Mouse (Mus musculus): Measurements from ENCODE around the gene AA467197. TPM values are rescaled to one million over a fixed set of nuclear protein-coding genes. Genes with fewer than 3 reads are reported as not detected.

AA467197 gene
- total and polyA plus RNA-seq, 3 experiments = 3.1 to 30.4 (median 6.4) TPM

DNA sequence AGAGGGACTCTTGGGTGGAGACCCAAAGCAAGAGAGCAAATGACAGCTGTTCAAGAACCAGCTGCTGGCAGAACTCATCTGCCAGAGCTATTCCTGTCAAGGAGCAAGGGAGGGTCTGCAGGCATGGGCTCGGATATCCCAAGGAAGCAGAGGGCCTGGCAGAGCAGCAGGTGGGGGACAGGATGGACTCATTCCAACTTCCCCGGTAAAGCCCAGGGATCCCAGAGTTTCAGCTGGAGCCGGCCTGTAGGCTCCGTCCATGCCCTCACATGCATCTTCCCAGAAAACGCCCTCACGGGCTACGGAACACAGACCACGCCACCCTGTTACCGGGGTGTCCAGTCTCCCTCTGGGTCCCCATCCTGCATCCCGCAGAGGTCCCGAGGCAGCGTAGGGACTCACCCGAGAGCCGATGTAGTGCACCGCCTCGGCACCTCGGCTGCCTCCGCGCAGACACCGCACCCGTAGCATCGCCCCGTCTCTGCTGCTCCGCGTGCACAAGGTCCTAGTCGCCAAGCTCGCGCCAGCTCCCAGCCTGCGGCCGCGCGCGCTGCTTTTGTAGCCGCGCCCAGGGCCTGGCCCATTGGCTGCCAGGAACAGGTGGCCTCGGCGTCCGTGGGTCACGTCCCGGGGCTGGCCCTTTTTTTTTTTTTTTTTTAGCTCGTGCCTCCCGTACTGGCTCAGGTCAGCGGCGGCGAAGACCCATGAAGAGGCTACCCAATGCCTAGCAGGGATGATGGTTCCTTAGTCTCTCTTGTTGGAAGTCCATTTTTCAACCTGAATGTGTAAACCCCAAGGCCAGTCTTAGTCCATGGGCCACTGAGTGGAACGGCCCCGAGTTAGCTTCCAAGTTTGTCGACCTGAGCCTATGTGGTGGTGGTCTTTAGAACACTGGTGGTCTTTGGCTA lies 25.8 kb upstream of the AA467197 start, which contains the start of gene Gatm:
TSS of gene Gatm (minus strand) at position 558 of the 908 bp plus-strand sequence.
- peak; percentile 64 for DNase-seq (ENCODE audit: extremely low read depth)
- Histone ChIP-seq H3K4me3 (replicated peaks in 1 of 3; ENCODE audit: low read depth in 2 of 3, low read length in 2 of 3, poor library complexity in 1 of 3) (peak within 1 kb of the TSS; percentile 42 to 76 (median 57)), H3K4me2 (ENCODE audit: insufficient read depth, low read depth, poor library complexity, severe bottlenecking) (peak within 1 kb of the TSS; percentile 67), H3K27ac (ENCODE audit: insufficient read depth, low read depth) (no peak within 1 kb of the TSS), H3K79me2 (replicated peaks; ENCODE audit: control insufficient read depth, extremely low read depth, insufficient read depth, poor library complexity, severe bottlenecking) (no peaks in the 10 kb centered on the region), H3K4me1 (ENCODE audit: control insufficient read depth in 1 of 2, insufficient read depth in 2 of 2) (peaks cover 0 to 15% of the 10 kb centered on the region in 2 experiments; a peak in 2 of 4 replicates), H3K9me3 (replicated peaks; ENCODE audit: low read length) (no peaks in the 10 kb centered on the region), H3K27me3 (replicated peaks) (peaks cover 7% of the 10 kb centered on the region), H3K36me3 (replicated peaks in 1 of 2; ENCODE audit: control insufficient read depth in 1 of 2, insufficient read depth in 1 of 2, low read length in 1 of 2) (peaks cover 0 to 3% of the 10 kb centered on the region in 2 experiments), H3K9ac (ENCODE audit: insufficient read depth, low read depth) (peak within 1 kb of the TSS; percentile 85)
- no peak for TF ChIP-seq PAX5 (IDR thresholded peaks at IDR 0.05; ENCODE audit: low read length)
- TF ChIP-seq RCOR1 (conservative IDR thresholded peaks at IDR 0.05; ENCODE audit: low read depth, low read length) = 0 out of 2 replicates have a peak, but pooled peaks have one; percentile 31
- TF ChIP-seq POLR2A (IDR thresholded peaks at IDR 0.05; ENCODE audit: low read depth, low read length) = peak; percentile 83
- TF ChIP-seq BHLHE40 (IDR thresholded peaks at IDR 0.05; ENCODE audit: low read depth, low read length) = peak; percentile 79
- peak; percentile 79; the same call in 1 of the 2 replicates for TF ChIP-seq TCF12 (IDR thresholded peaks at IDR 0.05; ENCODE audit: low read depth, low read length)
- TF ChIP-seq SMC3 (IDR thresholded peaks at IDR 0.05; ENCODE audit: low read depth, low read length) = no peak
- peak; percentile 67 for TF ChIP-seq NELFE (IDR thresholded peaks at IDR 0.05; ENCODE audit: low read depth, low read length)
- no peak for TF ChIP-seq MAFK (IDR thresholded peaks at IDR 0.05; ENCODE audit: insufficient replicate concordance, low read length)
- TF ChIP-seq IRF4 (IDR thresholded peaks at IDR 0.05; ENCODE audit: low read depth, low read length) = peak; percentile 62; the same call in 1 of the 2 replicates
- TF ChIP-seq MXI1 (IDR thresholded peaks at IDR 0.05; ENCODE audit: low read depth, low read length) = peak; percentile 89; the same call in 1 of the 2 replicates
- TF ChIP-seq ETS1 (conservative IDR thresholded peaks at IDR 0.05; ENCODE audit: low read depth, low read length) = peak; percentile 21; the same call in 1 of the 2 replicates
- TF ChIP-seq GABPA (IDR thresholded peaks at IDR 0.05; ENCODE audit: insufficient replicate concordance, low read depth, low read length) = no peak
- TF ChIP-seq MEF2A (IDR thresholded peaks at IDR 0.05; ENCODE audit: borderline replicate concordance, low read depth, low read length) = no peak
- TF ChIP-seq JUND (conservative IDR thresholded peaks at IDR 0.05; ENCODE audit: low read depth, low read length) = no peak
- peak; percentile 19 for TF ChIP-seq SIN3A (IDR thresholded peaks at IDR 0.05; ENCODE audit: low read length)
- peak; percentile 29 for TF ChIP-seq USF2 (conservative IDR thresholded peaks at IDR 0.05; ENCODE audit: low read depth, low read length)
- peak; percentile 79 for TF ChIP-seq UBTF (IDR thresholded peaks at IDR 0.05; ENCODE audit: low read depth, low read length)
- 0 out of 2 replicates have a peak, but pooled peaks have one; percentile 24 for TF ChIP-seq KAT2A (IDR thresholded peaks at IDR 0.05; ENCODE audit: insufficient replicate concordance, low read length)
- TF ChIP-seq ZMIZ1 (IDR thresholded peaks at IDR 0.05; ENCODE audit: low read depth, low read length) = peak; percentile 82
- TF ChIP-seq TBP (conservative IDR thresholded peaks at IDR 0.05; ENCODE audit: low read depth, low read length) = 0 out of 2 replicates have a peak, but pooled peaks have one; percentile 13
- peak; percentile 17; the same call in 1 of the 2 replicates for TF ChIP-seq MYC (IDR thresholded peaks at IDR 0.05; ENCODE audit: low read depth, low read length)
- TF ChIP-seq MAZ (IDR thresholded peaks at IDR 0.05; ENCODE audit: low read depth, low read length) = no peak
- no peak; the same call in 1 of the 2 replicates for TF ChIP-seq EP300 (IDR thresholded peaks at IDR 0.05; ENCODE audit: low read length)
- TF ChIP-seq USF1 (IDR thresholded peaks at IDR 0.05; ENCODE audit: low read depth, low read length) = peak; percentile 77
- no peak for TF ChIP-seq RAD21 (IDR thresholded peaks at IDR 0.05; ENCODE audit: low read depth, low read length)
- no peak for TF ChIP-seq HCFC1 (IDR thresholded peaks at IDR 0.05; ENCODE audit: low read depth, low read length)
- TF ChIP-seq CTCF (conservative IDR thresholded peaks at IDR 0.05 in 1 of 2, IDR thresholded peaks at IDR 0.05 in 1 of 2; ENCODE audit: low read depth in 2 of 2, low read length in 2 of 2) = no peak
- no peak for TF ChIP-seq CHD2 (IDR thresholded peaks at IDR 0.05; ENCODE audit: low read length)
- peak; percentile 43; the same call in 1 of the 2 replicates for TF ChIP-seq ELF1 (IDR thresholded peaks at IDR 0.05; ENCODE audit: low read depth, low read length)
- TF ChIP-seq ZNF384 (IDR thresholded peaks at IDR 0.05; ENCODE audit: low read depth, low read length) = peak; percentile 97
- 0 out of 2 replicates have a peak, but pooled peaks have one; percentile 37 for TF ChIP-seq POLR2AphosphoS2 (IDR thresholded peaks at IDR 0.05; ENCODE audit: low read depth, low read length)
- 0 out of 2 replicates have a peak, but pooled peaks have one; percentile 41 for TF ChIP-seq E2F4 (IDR thresholded peaks at IDR 0.05; ENCODE audit: insufficient replicate concordance, low read depth, low read length)
- no peak for TF ChIP-seq CHD1 (IDR thresholded peaks at IDR 0.05; ENCODE audit: low read depth, low read length)
- TF ChIP-seq ZC3H11A (IDR thresholded peaks at IDR 0.05; ENCODE audit: low read depth, low read length) = no peak
- no peak for TF ChIP-seq JUN (IDR thresholded peaks at IDR 0.05; ENCODE audit: insufficient read depth, low read depth, low read length)
- peak; percentile 64; the same call in 1 of the 2 replicates for TF ChIP-seq MAX (IDR thresholded peaks at IDR 0.05; ENCODE audit: low read length)
- peak; percentile 65 for TF ChIP-seq NRF1 (IDR thresholded peaks at IDR 0.05; ENCODE audit: low read depth, low read length)
- dilution Hi-C loops (cut with MboI; ENCODE audit: extremely low pct_ligation_motif_present, extremely low pct_unique_long_range_greater_than_20kb, low sequenced_read_pairs) = no loop called here
- in situ Hi-C loops (cut with MboI; ENCODE audit: low pct_ligation_motif_present, low pct_unique_long_range_greater_than_20kb, low sequenced_read_pairs) = loop anchor here (25.0 kb wide), 1 partner anchor 224 kb away; no protein-coding TSS in a partner anchor
